Mouse (Mus musculus) 3134 (cell line): ENCODE measurements around the gene Ankrd1.

Source experiments
- DNase-seq: peaks from one replicate; pipeline ENCODE4 v3.0.0-alpha.2; 2011; ENCODE audit warnings: low spot score; ENCODE audit not compliant: insufficient read length; ENCODE audit errors: extremely low read depth

Gene Ankrd1

GRCm38 (mm10) chr19:36119783-36120471 lies at the start of gene Ankrd1:
Gene Ankrd1, minus strand, starts transcription at chr19:36120099.
- peak; percentile 89 for DNase-seq

GRCm38 (mm10) chr19:36169101-36169500 lies 49.2 kb upstream of the Ankrd1 start:
- DNase-seq = no peak

GRCm38 (mm10) chr19:36168121-36168520 lies 48.2 kb upstream of the Ankrd1 start:
- DNase-seq = no peak

GRCm38 (mm10) chr19:36167291-36167896 lies 47.5 kb upstream of the Ankrd1 start:
- DNase-seq = no peak

GRCm38 (mm10) chr19:36166401-36167160 lies 46.7 kb upstream of the Ankrd1 start:
- DNase-seq = no peak

- DNase-seq = no peak
Measured at GRCm38 (mm10) chr19:36165351-36165750, 45.5 kb upstream of the Ankrd1 start.

GRCm38 (mm10) chr19:36150241-36151007 lies 30.5 kb upstream of the Ankrd1 start:
- DNase-seq = no peak

GRCm38 (mm10) chr19:36148578-36148977 lies 28.7 kb upstream of the Ankrd1 start:
- peak; percentile 27 for DNase-seq

- DNase-seq = no peak
Measured at GRCm38 (mm10) chr19:36143571-36143970, 23.7 kb upstream of the Ankrd1 start.

- DNase-seq = no peak
Measured at GRCm38 (mm10) chr19:36133731-36134130, 13.8 kb upstream of the Ankrd1 start.

GRCm38 (mm10) chr19:36133064-36133463 lies 13.2 kb upstream of the Ankrd1 start:
- DNase-seq = no peak

GRCm38 (mm10) chr19:36131990-36132389 lies 12.1 kb upstream of the Ankrd1 start:
- DNase-seq = no peak

GRCm38 (mm10) chr19:36130181-36130580 lies 10.3 kb upstream of the Ankrd1 start:
- no peak for DNase-seq

GRCm38 (mm10) chr19:36129643-36130042 lies 9.7 kb upstream of the Ankrd1 start:
- DNase-seq = peak; percentile 77

GRCm38 (mm10) chr19:36129213-36129612 lies 9.3 kb upstream of the Ankrd1 start:
- DNase-seq = peak; percentile 90

- peak; percentile 59 for DNase-seq
Measured at GRCm38 (mm10) chr19:36128440-36128839, 8.5 kb upstream of the Ankrd1 start.

- no peak for DNase-seq
Measured at GRCm38 (mm10) chr19:36124203-36124602, 4.3 kb upstream of the Ankrd1 start.

- peak; percentile 67 for DNase-seq
Measured at GRCm38 (mm10) chr19:36119219-36119618, 680 bp downstream of the Ankrd1 start.

GRCm38 (mm10) chr19:36116185-36116584 lies 3.7 kb downstream of the Ankrd1 start:
- no peak for DNase-seq

GRCm38 (mm10) chr19:36112007-36112406 lies 7.9 kb downstream of the Ankrd1 start:
- DNase-seq = peak; percentile 51
